Mouse (Mus musculus) brain, embryonic 14.5 days (tissue): ENCODE data around the gene Srgap2.

ENCODE experiments used
- CTCF ChIP-seq: fragments of 200-500 bp; IDR thresholded peaks from 2 replicates; pipeline ENCODE4 v1.5.1; 2012; ENCODE audit warnings: inconsistent platforms, mild to moderate bottlenecking, moderate library complexity, borderline replicate concordance; ENCODE audit not compliant: insufficient read depth, insufficient read length; ENCODE audit errors: extremely low read depth
- POLR2A ChIP-seq: fragments of 200-500 bp; IDR thresholded peaks from 2 replicates; pipeline ENCODE4 v1.6.1; 2012; ENCODE audit warnings: mild to moderate bottlenecking, inconsistent platforms, borderline replicate concordance; ENCODE audit not compliant: poor library complexity, insufficient read depth, insufficient read length, severe bottlenecking; ENCODE audit errors: extremely low read depth

DNA sequence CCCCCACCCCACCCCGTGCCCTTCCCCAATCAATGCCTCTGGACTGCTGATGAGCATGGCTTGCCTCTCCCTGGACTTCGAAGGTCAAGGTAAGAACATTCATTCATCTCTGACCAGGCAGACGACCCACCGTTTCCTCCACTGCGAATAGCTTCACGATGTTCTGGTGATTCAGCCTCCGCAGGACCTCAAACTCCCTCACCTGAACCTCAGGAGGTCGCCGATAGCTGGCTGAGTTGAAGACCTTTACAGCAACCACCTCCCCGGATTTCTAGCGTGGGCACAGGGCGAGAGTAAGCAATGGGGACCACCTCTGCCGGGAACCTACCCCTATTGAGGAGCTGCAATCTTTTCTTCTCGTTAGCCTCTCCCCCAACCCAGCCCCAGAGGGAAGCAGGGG, 251.6 kb downstream of the Srgap2 start:
- TF ChIP-seq CTCF (no peak), POLR2A (no peak)
